15 mouse cellular contexts compared by ENCODE assay signal in genomic region chr9:31088116-31088515, GRCm38 (mm10).
"Had no signal": no experiment of that assay in that cellular context is flagged by ENCODE, and none has a peak within 500 bp of the region (broad histone marks: within the 10 kb centered on the region; RNA-seq: fewer than 3 reads in every experiment).

No protein-coding gene starts in this region.

- H3K36me3 ChIP-seq: midbrain, embryonic 10.5 days; midbrain, embryonic 13.5 days; midbrain, embryonic 15.5 days; neural tube, embryonic 12.5 days; stomach, embryonic 15.5 days had no signal

- H3K9me3 ChIP-seq: midbrain, embryonic 10.5 days; midbrain, embryonic 13.5 days; midbrain, embryonic 15.5 days; neural tube, embryonic 12.5 days; stomach, embryonic 15.5 days had no signal

- H3K9ac ChIP-seq: liver, embryonic 14.5 days; lung, embryonic 14.5 days; midbrain, embryonic 13.5 days; midbrain, embryonic 15.5 days; neural tube, embryonic 12.5 days; stomach, embryonic 15.5 days had no signal

- DNase-seq: lung, adult 18-20 months; lung, embryonic 14.5 days; lung, postnatal 10 days; lung, postnatal 4 days; right cerebral cortex, postnatal 14 days; thymus, adult 2 months; thymus, postnatal 25 days; thymus, postnatal 4 days had no signal

- H3K4me1 ChIP-seq: midbrain, embryonic 10.5 days; neural tube, embryonic 12.5 days; stomach, embryonic 15.5 days had no signal

- ATAC-seq: midbrain, embryonic 15.5 days had no signal

- H3K27me3 ChIP-seq: midbrain, embryonic 15.5 days; neural tube, embryonic 12.5 days; stomach, embryonic 15.5 days had no signal

- H3K27ac ChIP-seq: liver, embryonic 14.5 days; midbrain, embryonic 10.5 days; midbrain, embryonic 13.5 days; midbrain, embryonic 15.5 days; neural tube, embryonic 12.5 days; stomach, embryonic 15.5 days; stomach, postnatal 0 days had no signal

- H3K4me3 ChIP-seq: midbrain, embryonic 10.5 days; midbrain, embryonic 13.5 days; midbrain, embryonic 15.5 days; neural tube, embryonic 12.5 days; stomach, embryonic 15.5 days had no signal

- H3K4me2 ChIP-seq: lung, embryonic 14.5 days; midbrain, embryonic 13.5 days; midbrain, embryonic 15.5 days; neural tube, embryonic 12.5 days; stomach, embryonic 15.5 days had no signal
